Mouse (Mus musculus) liver, postnatal 0 days (tissue): ENCODE results near the gene Shq1. TPM values are rescaled to one million over a fixed set of nuclear protein-coding genes. Genes with fewer than 3 reads are reported as not detected.

ENCODE experiments used
- ATAC-seq: fragments of 200-750 bp; cut with Nextera tagmentation; 2 replicates; pipeline ENCODE4 v1.8.0; 2017; ENCODE audit warnings: mild to moderate bottlenecking, moderate library complexity
- DNase-seq: peaks from one replicate; pipeline ENCODE4 v3.0.0-alpha.2; 2016
- H3K27ac ChIP-seq: fragments of 300-500 bp; sonication (generic); 2 replicates; pipeline ENCODE4 v1.5.1; 2014; ENCODE audit warnings: antibody characterized with exemption, moderate library complexity, mild to moderate bottlenecking, low read depth
- H3K27me3 ChIP-seq: fragments of 300-500 bp; sonication (generic); 2 replicates; pipeline ENCODE4 v1.6.1; 2014; ENCODE audit warnings: low read length, control low read depth, mixed read lengths; ENCODE audit not compliant: insufficient read depth
- H3K36me3 ChIP-seq: fragments of 300-500 bp; sonication (generic); replicated peaks from 2 replicates; pipeline ENCODE4 v1.6.1; 2014; ENCODE audit warnings: mild to moderate bottlenecking, control low read depth, low read length, moderate library complexity, mixed read lengths; ENCODE audit not compliant: insufficient read depth
- H3K4me1 ChIP-seq: fragments of 300-500 bp; sonication (generic); 2 replicates; pipeline ENCODE4 v1.6.1; 2014; ENCODE audit warnings: antibody characterized with exemption, mild to moderate bottlenecking, control low read depth; ENCODE audit not compliant: insufficient read depth
- H3K4me2 ChIP-seq: fragments of 300-500 bp; sonication (generic); 2 replicates; pipeline ENCODE4 v1.6.1; 2014; ENCODE audit warnings: low read depth, mild to moderate bottlenecking, low read length, moderate library complexity, mixed read lengths
- H3K4me3 ChIP-seq: fragments of 300-500 bp; sonication (generic); 2 replicates; pipeline ENCODE4 v1.5.1; 2014; ENCODE audit warnings: low read depth, low read length
- H3K9ac ChIP-seq: fragments of 300-500 bp; sonication (generic); replicated peaks from 2 replicates; pipeline ENCODE4 v1.6.1; 2014; ENCODE audit warnings: mild to moderate bottlenecking, moderate library complexity
- H3K9me3 ChIP-seq: fragments of 300-500 bp; sonication (generic); 2 replicates; pipeline ENCODE4 v1.6.1; 2016; ENCODE audit warnings: mild to moderate bottlenecking, control low read depth, low read length, mixed read lengths
- CTCF ChIP-seq: sonication (generic); IDR thresholded peaks from 2 replicates; pipeline ENCODE4 v1.5.1; 2016; ENCODE audit warnings: antibody characterized with exemption, low read depth
- EP300 ChIP-seq: IDR thresholded peaks from 2 replicates; pipeline ENCODE4 v1.6.1; 2016; ENCODE audit warnings: antibody characterized with exemption, low read depth, mild to moderate bottlenecking
- WGBS: fragments of 180-500 bp; shearing (Covaris S2); extraction: QIAGEN DNeasy Blood & Tissue Kit; methylation state at CpG from one replicate; pipeline ENCODE4 v1.1.7; 2014; ENCODE audit not compliant: insufficient replicate concordance; 5-methylcytosine and 5-hydroxymethylcytosine counted together
- polyA plus RNA-seq: library from polyadenylated mRNA; unstranded; fragments of >200 nt; fragmentation: Nextera tagmentation; extraction: Ambion mirVana; gene quantifications from 2 replicates; pipeline ENCODE4 v1.2.1, GENCODE M21; 2015

Gene Shq1
- polyA plus RNA-seq, 1 experiment from 2014 or later: 6.4 TPM

- H3K4me2 ChIP-seq: no peak overlapping the region
- ATAC-seq (no peak), DNase-seq (no peak)
- TF ChIP-seq CTCF: no peak
- no peak for TF ChIP-seq EP300
- no peaks in the 10 kb centered on the region for H3K9me3 ChIP-seq
- H3K36me3 ChIP-seq: no peaks in the 10 kb centered on the region
- H3K9ac ChIP-seq: no peak overlapping the region
- peaks cover 16% of the 10 kb centered on the region for H3K4me1 ChIP-seq
- 91% methylated on average over 7 of the region's 7 CpGs for WGBS
- no peak overlapping the region for H3K4me3 ChIP-seq
- H3K27ac ChIP-seq: no peak overlapping the region
- no peaks in the 10 kb centered on the region for H3K27me3 ChIP-seq
These were observed 51.6 kb downstream of the Shq1 start for GRCm38 (mm10) chr6:100619309-100619708.

DNA sequence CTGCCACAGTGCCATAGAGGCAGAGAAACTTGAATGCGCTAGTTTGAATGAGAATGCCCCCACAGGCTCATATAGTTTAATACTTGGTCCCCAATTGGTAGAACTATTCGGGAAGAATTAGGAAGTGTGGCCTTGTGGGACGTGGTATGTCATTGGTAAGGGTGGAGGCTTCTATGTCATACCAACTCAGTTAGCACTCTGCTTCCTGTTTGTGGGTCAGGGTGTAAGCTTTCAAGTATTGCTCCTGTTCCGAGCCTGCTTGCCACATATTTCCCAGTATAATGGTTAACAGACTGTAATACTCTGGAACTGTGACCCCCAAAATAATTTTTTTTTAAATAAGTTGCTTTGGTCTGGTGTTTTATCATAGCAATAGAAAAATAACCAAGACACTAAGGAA lies 54.8 kb downstream of the Shq1 start:
- Histone ChIP-seq H3K27ac (no peak overlapping the region), H3K4me1 (peaks cover 8% of the 10 kb centered on the region), H3K27me3 (no peaks in the 10 kb centered on the region), H3K4me3 (no peak overlapping the region), H3K9ac (no peak overlapping the region), H3K36me3 (no peaks in the 10 kb centered on the region), H3K4me2 (no peak overlapping the region), H3K9me3 (no peaks in the 10 kb centered on the region)
- 60% methylated on average over 4 of the region's 4 CpGs for WGBS
- TF ChIP-seq EP300 (no peak), CTCF (no peak)
- ATAC-seq (peak; percentile 72), DNase-seq (no peak)

- WGBS: 66% methylated on average over 6 of the region's 6 CpGs
- TF ChIP-seq CTCF (no peak), EP300 (no peak)
- no peak for DNase-seq
- no peaks in the 10 kb centered on the region for H3K36me3 ChIP-seq
- H3K27ac ChIP-seq: no peak overlapping the region
- H3K4me1 ChIP-seq: peaks cover 8% of the 10 kb centered on the region
- H3K4me3 ChIP-seq: no peak overlapping the region
- ATAC-seq: no peak
- H3K9ac ChIP-seq: no peak overlapping the region
- no peaks in the 10 kb centered on the region for H3K9me3 ChIP-seq
- no peaks in the 10 kb centered on the region for H3K27me3 ChIP-seq
- H3K4me2 ChIP-seq: no peak overlapping the region
These were observed 57.2 kb downstream of the Shq1 start for GRCm38 (mm10) chr6:100613593-100614267.

GRCm38 (mm10) chr6:100610897-100611575 lies 59.9 kb downstream of the Shq1 start:
- ATAC-seq (no peak), DNase-seq (no peak)
- no peak overlapping the region for H3K4me3 ChIP-seq
- H3K27me3 ChIP-seq: no peaks in the 10 kb centered on the region
- TF ChIP-seq EP300 (no peak), CTCF (no peak)
- 79% methylated on average over 7 of the region's 7 CpGs for WGBS
- H3K36me3 ChIP-seq: no peaks in the 10 kb centered on the region
- H3K4me1 ChIP-seq: 0 out of 2 replicates have a peak, but pooled peaks cover 2% of the 10 kb centered on the region
- no peak overlapping the region for H3K4me2 ChIP-seq
- H3K9me3 ChIP-seq: no peaks in the 10 kb centered on the region
- H3K27ac ChIP-seq: no peak overlapping the region
- no peak overlapping the region for H3K9ac ChIP-seq

DNA sequence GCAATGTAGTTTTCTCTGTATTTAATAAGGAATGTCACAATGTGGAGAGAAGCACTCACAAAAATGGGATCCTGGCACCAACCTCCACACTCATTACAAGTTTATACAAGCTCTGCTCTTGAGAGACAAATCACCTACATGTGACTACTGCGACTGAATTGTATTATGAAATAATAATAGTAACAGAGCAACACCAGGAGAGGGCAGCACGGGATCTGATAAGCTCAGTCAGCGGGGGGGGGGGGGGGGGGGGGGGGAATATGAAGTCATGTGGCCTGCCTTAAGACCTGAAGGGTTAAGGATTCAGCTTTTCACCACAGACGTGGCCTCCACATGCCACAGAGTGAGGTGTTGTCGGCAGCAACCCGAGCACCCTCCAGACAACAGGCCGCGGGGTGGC lies 60.8 kb downstream of the Shq1 start:
- DNase-seq (peak; percentile 22), ATAC-seq (0 out of 2 replicates have a peak, but pooled peaks have one; percentile 23)
- Histone ChIP-seq H3K9ac (no peak overlapping the region), H3K4me2 (no peak overlapping the region), H3K27ac (no peak overlapping the region), H3K27me3 (no peaks in the 10 kb centered on the region), H3K36me3 (no peaks in the 10 kb centered on the region), H3K4me1 (no peaks in the 10 kb centered on the region), H3K9me3 (no peaks in the 10 kb centered on the region), H3K4me3 (no peak overlapping the region)
- 0 out of 2 replicates have a peak, but pooled peaks have one; percentile 25 for TF ChIP-seq CTCF
- TF ChIP-seq EP300: no peak
- 72% methylated on average over 8 of the region's 8 CpGs for WGBS

DNA sequence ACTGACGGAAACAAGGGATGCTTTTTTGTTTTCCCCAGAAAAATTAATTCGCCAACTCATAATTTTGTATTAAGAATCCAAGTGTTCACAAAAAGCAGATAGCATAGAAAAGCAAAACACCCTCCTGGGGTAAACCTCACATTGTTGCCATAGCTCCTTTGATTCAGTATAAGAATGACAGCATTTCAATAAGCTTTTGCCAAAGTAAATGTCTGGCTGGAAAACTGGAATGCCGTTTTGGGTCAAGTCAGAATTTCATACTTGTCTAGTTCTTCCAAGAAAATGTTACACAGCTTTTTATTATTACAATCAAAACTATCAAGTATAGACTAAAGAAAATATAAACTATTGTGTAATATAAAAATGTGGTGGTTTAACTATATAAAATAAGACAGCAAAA lies 61.7 kb downstream of the Shq1 start:
- Histone ChIP-seq H3K36me3 (no peaks in the 10 kb centered on the region), H3K4me2 (no peak overlapping the region), H3K27me3 (no peaks in the 10 kb centered on the region), H3K9ac (no peak overlapping the region), H3K4me1 (no peaks in the 10 kb centered on the region), H3K9me3 (no peaks in the 10 kb centered on the region), H3K4me3 (no peak overlapping the region), H3K27ac (no peak overlapping the region)
- TF ChIP-seq CTCF (no peak), EP300 (no peak)
- no peak for ATAC-seq
- WGBS: 83% methylated on average over 3 of the region's 3 CpGs
- DNase-seq: no peak
